Mouse (Mus musculus) forebrain, embryonic 15.5 days (tissue): ENCODE results near the gene Pfn1. TPM values are rescaled to one million over a fixed set of nuclear protein-coding genes. Genes with fewer than 3 reads are reported as not detected.

Source experiments
- ATAC-seq: fragments of 200-750 bp; cut with Nextera tagmentation; replicated peaks from 2 replicates; pipeline ENCODE4 v1.8.0; 2017; ENCODE audit warnings: mild to moderate bottlenecking, moderate TSS enrichment, moderate library complexity
- H3K27ac ChIP-seq: fragments of 300-500 bp; sonication (generic); replicated peaks from 2 replicates; pipeline ENCODE4 v1.5.1; 2015; ENCODE audit warnings: mild to moderate bottlenecking, inconsistent platforms
- H3K27me3 ChIP-seq: fragments of 300-500 bp; sonication (generic); 2 replicates; pipeline ENCODE4 v1.6.1; 2015; ENCODE audit warnings: inconsistent platforms
- H3K36me3 ChIP-seq: fragments of 300-500 bp; sonication (generic); 2 replicates; pipeline ENCODE4 v1.6.1; 2015; ENCODE audit warnings: mild to moderate bottlenecking, inconsistent platforms
- H3K4me1 ChIP-seq: fragments of 300-500 bp; sonication (generic); 2 replicates; pipeline ENCODE4 v1.6.1; 2015; ENCODE audit warnings: inconsistent platforms
- H3K4me2 ChIP-seq: fragments of 300-500 bp; sonication (generic); replicated peaks from 2 replicates; pipeline ENCODE4 v1.6.1; 2015; ENCODE audit warnings: mild to moderate bottlenecking, inconsistent platforms
- H3K4me3 ChIP-seq: fragments of 300-500 bp; sonication (generic); 2 replicates; pipeline ENCODE4 v1.5.1; 2015; ENCODE audit warnings: mild to moderate bottlenecking, inconsistent platforms
- H3K9ac ChIP-seq: fragments of 300-500 bp; sonication (generic); replicated peaks from 2 replicates; pipeline ENCODE4 v1.6.1; 2015; ENCODE audit warnings: mild to moderate bottlenecking, inconsistent platforms
- H3K9me3 ChIP-seq: fragments of 300-500 bp; sonication (generic); 2 replicates; pipeline ENCODE4 v1.6.1; 2016; ENCODE audit warnings: inconsistent platforms
- WGBS: fragments of 180-500 bp; shearing (Covaris S2); methylation state at CpG from one replicate; pipeline ENCODE4 v1.1.7; 2015; ENCODE audit warnings: mixed read lengths; 5-methylcytosine and 5-hydroxymethylcytosine counted together
- polyA plus RNA-seq: library from polyadenylated mRNA; unstranded; fragments of >200 nt; fragmentation: Nextera tagmentation; extraction: Ambion mirVana; gene quantifications from 2 replicates; pipeline ENCODE4 v1.2.1, GENCODE M21; 2015

The Pfn1 gene
- polyA plus RNA-seq, 1 experiment from 2014 or later: 683 TPM

DNA sequence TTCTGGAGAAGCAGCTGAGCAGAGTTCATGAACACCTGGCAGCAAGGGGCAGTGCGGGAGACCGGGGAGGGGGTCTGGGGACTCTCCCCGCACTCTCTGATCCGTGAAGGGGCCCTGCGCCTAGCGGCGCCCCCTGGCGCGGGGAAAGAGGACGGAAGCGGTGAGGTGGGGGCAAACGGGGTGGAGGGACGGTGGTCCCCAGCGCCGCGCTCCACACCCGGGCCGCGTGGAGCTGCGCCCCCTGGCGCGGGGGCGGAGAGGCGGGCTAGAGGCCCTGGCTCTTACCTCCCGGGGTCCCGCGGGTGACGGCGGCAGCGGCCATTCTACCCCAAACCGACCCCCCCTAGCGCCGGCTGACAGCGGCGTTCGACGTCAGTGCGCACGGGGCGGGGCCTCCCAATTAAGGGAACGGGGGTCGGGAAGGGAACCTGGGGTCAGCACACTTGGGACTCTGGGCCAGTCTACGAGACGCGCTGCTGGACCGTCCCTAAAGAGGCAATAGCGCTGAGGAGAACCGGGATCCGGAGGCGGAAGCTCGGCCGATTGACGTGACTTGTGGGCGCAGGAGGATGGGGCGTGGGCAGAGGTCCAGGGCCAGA, 33.3 kb upstream of the Pfn1 start, which contains the start of gene Camta2:
TSS of gene Camta2 (minus strand) at position 505 of the 599 bp plus-strand sequence.
- peak; percentile 86 for ATAC-seq
- Histone ChIP-seq H3K36me3 (peaks cover 23% of the 10 kb centered on the region), H3K9ac (peak within 1 kb of the TSS; percentile 87), H3K4me2 (peak within 1 kb of the TSS; percentile 85), H3K27me3 (no peaks in the 10 kb centered on the region), H3K9me3 (no peaks in the 10 kb centered on the region), H3K27ac (peak within 1 kb of the TSS; percentile 91), H3K4me3 (peak within 1 kb of the TSS; percentile 90), H3K4me1 (peaks cover 25% of the 10 kb centered on the region)
- WGBS: under 1% methylated on average over 55 of the region's 55 CpGs

DNA sequence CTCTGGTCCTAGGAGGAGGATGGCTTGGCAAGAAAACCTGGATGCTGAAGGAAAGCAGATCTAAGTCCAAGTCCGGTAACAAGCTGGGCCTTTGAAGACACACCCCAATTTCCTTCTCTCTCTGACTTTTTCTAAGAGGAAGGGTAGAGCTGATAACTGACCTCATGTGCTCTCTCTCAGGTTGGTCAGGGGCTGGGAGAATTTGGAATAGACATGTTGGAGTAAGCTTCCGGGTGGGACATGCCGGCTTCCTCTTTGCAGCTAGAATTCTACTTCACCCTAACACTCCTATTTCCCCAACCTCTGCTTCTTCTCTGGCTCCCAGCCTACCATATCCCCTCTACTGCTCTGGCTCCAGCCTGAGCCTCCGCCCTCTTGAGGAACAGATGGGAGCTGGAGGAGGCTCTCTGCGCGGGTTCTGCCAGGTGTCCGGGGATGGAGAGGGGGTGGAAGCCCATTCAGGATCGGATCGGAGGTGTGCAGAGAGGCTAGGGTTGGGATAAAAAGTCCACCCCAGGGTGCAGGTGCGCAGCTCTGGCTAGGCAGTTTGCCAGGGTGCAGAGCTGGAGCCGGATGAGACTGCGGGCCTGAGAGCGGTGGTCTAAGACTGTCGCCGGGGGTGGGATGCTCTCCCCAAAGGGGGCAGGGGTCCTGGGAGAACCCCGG, 32.6 kb upstream of the Pfn1 start:
- Histone ChIP-seq H3K4me2 (peak overlapping the region; percentile 85), H3K4me3 (peak overlapping the region; percentile 90), H3K27me3 (no peaks in the 10 kb centered on the region), H3K9ac (peak overlapping the region; percentile 87), H3K36me3 (peaks cover 25% of the 10 kb centered on the region), H3K9me3 (no peaks in the 10 kb centered on the region), H3K27ac (peak overlapping the region; percentile 91), H3K4me1 (peaks cover 32% of the 10 kb centered on the region)
- WGBS: 5% methylated on average over 16 of the region's 16 CpGs
- ATAC-seq: peak; percentile 77

DNA sequence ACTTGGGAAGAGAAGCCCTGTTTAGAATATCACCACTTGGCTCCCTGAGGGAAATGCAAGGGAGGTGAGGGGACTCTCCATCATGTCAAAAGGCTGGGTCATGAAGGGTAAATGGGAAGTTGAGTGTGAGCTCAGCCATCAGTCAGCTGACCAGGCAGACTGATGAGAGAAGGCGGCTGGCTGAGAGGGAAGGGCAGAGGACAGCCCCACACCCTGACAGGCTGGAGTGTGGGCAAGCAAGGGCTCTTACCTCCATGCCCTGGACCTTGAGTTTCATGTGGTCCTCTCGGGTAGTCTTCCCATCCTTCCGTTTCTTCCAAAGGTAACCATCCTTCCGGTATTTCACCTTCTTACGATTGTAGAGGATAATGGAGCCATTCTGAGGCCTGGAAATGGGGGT, 29.2 kb upstream of the Pfn1 start:
- no peak for ATAC-seq
- H3K9me3 ChIP-seq: no peaks in the 10 kb centered on the region
- no peak overlapping the region for H3K9ac ChIP-seq
- H3K36me3 ChIP-seq: peaks cover 43% of the 10 kb centered on the region
- H3K4me2 ChIP-seq: no peak overlapping the region
- H3K27ac ChIP-seq: no peak overlapping the region
- no peak overlapping the region for H3K4me3 ChIP-seq
- 93% methylated on average over 5 of the region's 5 CpGs for WGBS
- peaks cover 34% of the 10 kb centered on the region for H3K4me1 ChIP-seq
- no peaks in the 10 kb centered on the region for H3K27me3 ChIP-seq

DNA sequence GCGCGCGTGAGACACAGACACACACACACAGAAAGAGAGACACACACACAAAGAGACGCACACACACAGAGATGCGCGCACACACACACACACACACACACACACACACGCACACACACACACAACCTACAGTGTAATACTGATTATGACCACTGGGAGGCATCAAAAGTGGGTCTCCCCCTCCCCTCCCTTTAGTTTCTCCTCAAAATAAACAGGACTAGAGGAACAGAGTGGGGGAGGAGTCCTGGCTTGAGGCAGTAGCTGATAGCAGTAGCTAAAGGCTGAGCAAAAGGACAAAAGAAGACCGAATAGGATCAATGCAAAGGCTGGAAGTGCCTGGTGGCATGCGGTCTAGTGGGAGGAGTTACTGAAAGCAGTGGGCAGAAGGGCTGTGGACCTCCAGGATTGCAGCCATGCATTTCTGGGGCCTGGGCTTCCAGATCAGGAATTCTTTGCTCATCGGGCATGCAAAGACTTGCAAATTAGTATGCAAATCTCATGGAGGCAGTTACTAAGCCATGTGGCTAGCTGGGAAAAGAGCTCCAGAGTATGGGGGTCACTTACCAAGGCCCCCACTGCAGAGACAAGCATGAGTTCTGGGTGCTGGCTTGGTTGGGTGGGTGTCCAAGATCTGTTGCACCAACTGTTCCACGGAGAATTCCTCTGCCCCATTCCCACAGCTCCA, 27.6 kb upstream of the Pfn1 start:
- no peaks in the 10 kb centered on the region for H3K9me3 ChIP-seq
- H3K9ac ChIP-seq: peak overlapping the region; percentile 32; the same call in 1 of the 2 replicates
- no peak overlapping the region for H3K4me3 ChIP-seq
- WGBS: 8% methylated on average over 11 of the region's 11 CpGs
- peak; percentile 84 for ATAC-seq
- H3K36me3 ChIP-seq: peaks cover 48% of the 10 kb centered on the region
- peak overlapping the region; percentile 67 for H3K27ac ChIP-seq
- H3K27me3 ChIP-seq: no peaks in the 10 kb centered on the region
- peak overlapping the region; percentile 5 for H3K4me2 ChIP-seq
- H3K4me1 ChIP-seq: peaks cover 26% of the 10 kb centered on the region

DNA sequence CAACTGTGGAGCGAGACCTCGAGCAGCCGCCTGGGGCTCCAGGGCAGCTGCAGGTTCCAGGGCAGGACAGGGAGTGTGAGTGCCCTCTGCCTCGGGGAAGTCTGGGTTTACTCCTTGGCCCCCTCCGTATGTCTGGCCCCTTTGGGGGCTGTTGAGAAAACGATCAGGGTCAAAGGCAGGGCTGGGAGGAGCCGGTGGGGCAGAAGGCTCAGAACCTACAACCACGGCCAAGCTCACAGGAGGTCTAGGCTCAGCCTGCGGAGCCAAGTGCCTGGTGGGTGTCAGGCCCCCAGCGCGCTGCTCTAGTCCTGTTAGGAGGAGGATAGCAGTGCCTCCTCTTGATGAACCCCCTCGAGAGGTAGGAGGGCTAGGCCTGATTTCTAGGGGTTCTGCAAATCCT, 26.7 kb upstream of the Pfn1 start:
- H3K9me3 ChIP-seq: no peaks in the 10 kb centered on the region
- H3K27me3 ChIP-seq: no peaks in the 10 kb centered on the region
- WGBS: 66% methylated on average over 12 of the region's 12 CpGs
- H3K4me1 ChIP-seq: peaks cover 17% of the 10 kb centered on the region
- H3K4me3 ChIP-seq: no peak overlapping the region
- H3K27ac ChIP-seq: 0 out of 2 replicates have a peak overlapping the region, but pooled peaks have one; percentile 50
- peak; percentile 14; the same call in 1 of the 2 replicates for ATAC-seq
- H3K36me3 ChIP-seq: peaks cover 56% of the 10 kb centered on the region
- H3K4me2 ChIP-seq: no peak overlapping the region
- peak overlapping the region; percentile 32; the same call in 1 of the 2 replicates for H3K9ac ChIP-seq

DNA sequence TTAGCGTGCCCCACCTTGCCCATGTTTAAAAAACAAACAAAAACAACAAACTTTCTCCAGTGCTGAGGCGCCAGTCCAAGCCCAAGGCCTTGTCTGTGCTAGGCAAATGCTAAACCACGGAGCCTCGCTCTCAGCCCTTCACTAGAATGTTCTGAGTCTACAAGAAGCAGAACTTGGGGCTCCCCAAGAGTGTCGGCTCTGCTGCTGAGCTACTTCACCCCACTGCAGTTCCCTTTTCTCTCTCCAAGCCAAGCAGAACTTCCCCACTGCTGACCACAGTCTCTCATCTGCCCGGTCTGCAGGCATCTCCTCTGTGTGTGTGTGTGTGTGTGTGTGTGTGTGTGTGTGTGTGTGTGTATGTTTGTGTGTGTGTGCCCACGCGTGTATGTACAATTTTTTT, 25.4 kb upstream of the Pfn1 start:
- H3K9me3 ChIP-seq: no peaks in the 10 kb centered on the region
- ATAC-seq: no peak
- 92% methylated on average over 8 of the region's 8 CpGs for WGBS
- H3K27me3 ChIP-seq: no peaks in the 10 kb centered on the region
- no peak overlapping the region for H3K27ac ChIP-seq
- no peak overlapping the region for H3K4me2 ChIP-seq
- no peak overlapping the region for H3K4me3 ChIP-seq
- H3K9ac ChIP-seq: no peak overlapping the region
- peaks cover 64% of the 10 kb centered on the region for H3K36me3 ChIP-seq
- H3K4me1 ChIP-seq: peaks cover 16% of the 10 kb centered on the region

DNA sequence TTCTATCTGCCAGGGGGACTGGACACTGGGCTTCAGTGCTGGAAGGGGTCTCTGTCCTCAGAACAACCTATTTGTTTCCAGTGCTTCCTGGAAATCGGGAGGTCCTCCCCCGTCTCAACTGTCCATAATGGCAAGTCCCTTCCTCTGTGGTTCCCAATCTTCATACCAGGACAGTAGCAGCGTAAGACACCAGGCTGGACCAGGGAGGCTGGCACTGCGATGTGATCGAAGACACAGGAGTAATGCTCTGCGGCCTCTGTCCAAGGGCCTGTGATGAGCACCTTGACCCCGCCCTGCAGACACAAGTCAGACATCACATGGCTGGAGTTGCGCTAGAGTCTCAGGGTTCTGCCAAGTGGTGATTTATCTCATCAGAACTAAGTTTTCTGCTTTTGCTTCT, 24.9 kb upstream of the Pfn1 start:
- Histone ChIP-seq H3K36me3 (peaks cover 60% of the 10 kb centered on the region), H3K27me3 (no peaks in the 10 kb centered on the region), H3K4me3 (no peak overlapping the region), H3K4me1 (peaks cover 16% of the 10 kb centered on the region), H3K27ac (no peak overlapping the region), H3K9ac (no peak overlapping the region), H3K4me2 (no peak overlapping the region), H3K9me3 (no peaks in the 10 kb centered on the region)
- WGBS: 97% methylated on average over 8 of the region's 8 CpGs
- no peak for ATAC-seq

DNA sequence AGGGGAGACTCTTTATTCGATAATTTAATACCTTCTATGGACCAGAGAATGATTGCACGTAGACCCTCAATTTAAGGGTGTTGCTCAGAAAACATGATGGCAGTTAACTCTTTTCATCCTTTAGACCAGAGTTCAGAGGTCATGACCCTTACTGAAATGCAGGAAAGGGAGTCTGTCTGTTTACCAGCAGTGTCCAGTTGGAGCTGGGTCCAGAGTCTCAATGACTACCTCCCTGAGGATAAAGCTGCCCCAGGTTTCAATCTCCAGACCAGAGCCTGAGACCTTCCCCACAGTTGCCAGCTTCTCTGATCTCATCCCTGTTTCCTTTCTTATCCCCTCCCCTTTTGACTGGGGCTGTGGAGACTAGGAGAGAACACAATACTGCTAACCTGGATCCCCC, 24.1 kb upstream of the Pfn1 start:
- WGBS: 88% methylated on average over 2 of the region's 2 CpGs
- Histone ChIP-seq H3K9ac (no peak overlapping the region), H3K27me3 (no peaks in the 10 kb centered on the region), H3K4me1 (peaks cover 16% of the 10 kb centered on the region), H3K9me3 (no peaks in the 10 kb centered on the region), H3K36me3 (peaks cover 60% of the 10 kb centered on the region), H3K4me2 (no peak overlapping the region), H3K27ac (no peak overlapping the region), H3K4me3 (no peak overlapping the region)
- no peak for ATAC-seq

DNA sequence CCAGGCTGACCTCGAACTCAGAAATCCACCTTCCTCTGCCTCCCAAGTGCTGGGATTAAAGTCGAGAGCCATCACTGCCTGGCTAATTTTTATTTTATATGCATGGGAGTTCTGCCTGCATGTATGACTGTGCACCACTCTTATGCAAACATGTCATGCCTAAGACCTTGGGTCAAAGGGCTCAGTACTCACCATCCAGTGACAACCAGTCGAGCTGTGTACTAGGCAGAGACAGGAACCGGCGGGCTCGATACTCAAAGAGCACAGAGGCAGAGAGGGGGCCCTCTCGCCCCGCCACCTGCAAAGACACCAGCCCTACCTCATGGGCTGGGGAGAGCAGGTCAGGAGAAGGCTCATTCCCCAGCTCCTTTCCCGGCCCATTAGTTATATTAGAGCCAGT, 23.6 kb upstream of the Pfn1 start:
- H3K36me3 ChIP-seq: peaks cover 56% of the 10 kb centered on the region
- no peaks in the 10 kb centered on the region for H3K9me3 ChIP-seq
- H3K27ac ChIP-seq: no peak overlapping the region
- H3K4me3 ChIP-seq: no peak overlapping the region
- WGBS: 82% methylated on average over 9 of the region's 9 CpGs
- no peak overlapping the region for H3K9ac ChIP-seq
- H3K27me3 ChIP-seq: no peaks in the 10 kb centered on the region
- ATAC-seq: no peak
- H3K4me2 ChIP-seq: no peak overlapping the region
- H3K4me1 ChIP-seq: peaks cover 16% of the 10 kb centered on the region

DNA sequence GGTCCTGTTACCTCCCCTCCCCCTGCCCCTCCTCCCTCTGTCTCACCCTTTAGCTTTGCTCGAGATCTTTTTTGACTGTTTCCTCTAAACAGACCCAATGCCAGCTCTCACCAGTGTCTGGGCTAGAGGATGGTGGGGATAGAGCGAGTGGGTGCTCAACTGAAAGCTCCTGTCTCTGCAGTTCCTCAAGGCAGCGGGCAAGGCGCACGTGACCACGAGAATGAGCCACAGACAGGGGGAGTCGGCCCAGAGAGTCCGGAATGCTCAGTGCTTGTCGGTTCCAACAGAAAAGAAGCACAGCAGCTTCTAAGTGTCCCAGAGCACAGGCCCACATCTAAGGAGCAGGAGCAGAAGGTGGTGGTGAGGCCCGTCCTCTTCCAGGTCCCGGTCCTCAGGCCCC, 20.1 kb upstream of the Pfn1 start:
- Histone ChIP-seq H3K27me3 (no peaks in the 10 kb centered on the region), H3K9ac (no peak overlapping the region), H3K9me3 (no peaks in the 10 kb centered on the region), H3K4me2 (no peak overlapping the region), H3K4me3 (no peak overlapping the region), H3K36me3 (peaks cover 46% of the 10 kb centered on the region), H3K4me1 (peaks cover 16% of the 10 kb centered on the region), H3K27ac (no peak overlapping the region)
- no peak for ATAC-seq
- WGBS: 68% methylated on average over 11 of the region's 11 CpGs

DNA sequence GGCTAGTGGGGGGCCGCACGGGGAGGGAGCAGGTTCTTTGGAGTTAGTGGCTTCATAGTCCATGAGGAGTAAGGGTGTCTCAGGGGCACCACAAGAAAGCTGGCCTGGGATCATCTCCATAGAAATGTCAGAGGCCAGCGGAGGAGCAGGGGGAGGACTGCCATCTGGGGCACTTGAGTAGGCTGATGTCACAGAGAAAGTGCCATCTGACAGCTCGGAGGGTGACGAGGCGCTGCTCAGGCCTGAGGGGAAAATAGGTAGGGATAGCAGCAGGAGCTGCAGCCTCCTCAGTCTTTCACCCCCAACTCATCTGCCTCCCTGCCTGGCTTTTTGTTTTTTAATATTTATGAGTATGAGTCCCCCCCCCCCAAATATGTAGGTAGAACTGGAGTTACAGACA, 19.6 kb upstream of the Pfn1 start:
- no peak for ATAC-seq
- no peak overlapping the region for H3K27ac ChIP-seq
- peaks cover 16% of the 10 kb centered on the region for H3K4me1 ChIP-seq
- H3K4me3 ChIP-seq: no peak overlapping the region
- H3K9me3 ChIP-seq: no peaks in the 10 kb centered on the region
- no peak overlapping the region for H3K4me2 ChIP-seq
- H3K36me3 ChIP-seq: peaks cover 43% of the 10 kb centered on the region
- 57% methylated on average over 6 of the region's 6 CpGs for WGBS
- no peak overlapping the region for H3K9ac ChIP-seq
- no peaks in the 10 kb centered on the region for H3K27me3 ChIP-seq

DNA sequence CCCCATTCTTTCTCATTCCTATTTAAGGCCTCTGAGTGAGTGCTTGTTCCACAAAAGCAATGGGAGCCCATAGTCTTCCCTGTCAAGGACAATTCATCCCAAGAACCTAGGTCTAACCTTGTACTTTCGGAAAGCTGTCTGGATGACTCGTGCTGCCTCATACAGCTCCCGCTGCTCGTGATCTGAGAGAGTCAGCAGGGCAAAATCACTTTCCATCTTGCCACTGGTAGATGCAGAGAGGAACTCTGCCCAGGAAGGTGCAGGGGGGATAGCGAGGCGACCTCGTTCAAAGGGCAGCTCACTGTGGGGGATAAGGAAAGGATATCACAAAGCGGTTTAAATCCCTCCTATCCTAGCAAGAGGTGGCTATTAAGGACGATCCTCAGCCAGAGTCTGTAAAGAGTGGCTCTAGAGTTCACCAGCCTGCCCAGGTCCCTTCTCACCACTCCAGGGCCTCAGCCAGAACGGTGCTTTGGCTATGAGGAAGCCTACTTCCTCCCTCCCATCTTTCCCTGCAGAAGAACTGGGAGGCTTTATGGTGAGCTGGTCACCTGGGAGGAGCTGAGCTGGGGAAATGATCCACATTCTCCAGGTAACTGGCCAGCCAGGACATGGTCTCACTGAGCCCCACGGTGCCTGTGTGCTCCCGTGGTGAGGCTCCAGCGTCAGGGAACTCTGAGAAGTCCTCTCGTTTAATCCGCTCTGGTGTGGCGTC, 17.0 kb upstream of the Pfn1 start:
- peaks cover 30% of the 10 kb centered on the region for H3K36me3 ChIP-seq
- no peak overlapping the region; the same call in 1 of the 2 replicates for H3K4me3 ChIP-seq
- no peaks in the 10 kb centered on the region for H3K27me3 ChIP-seq
- no peak overlapping the region for H3K9ac ChIP-seq
- 80% methylated on average over 16 of the region's 16 CpGs for WGBS
- no peak overlapping the region for H3K27ac ChIP-seq
- no peaks in the 10 kb centered on the region for H3K9me3 ChIP-seq
- no peak overlapping the region; the same call in 1 of the 2 replicates for H3K4me2 ChIP-seq
- no peak for ATAC-seq
- peaks cover 29% of the 10 kb centered on the region for H3K4me1 ChIP-seq
